Mouse (Mus musculus) embryonic facial prominence, embryonic 15.5 days (tissue): ENCODE results near the gene Col19a1. TPM values are rescaled to one million over a fixed set of nuclear protein-coding genes. Genes with fewer than 3 reads are reported as not detected.
"Not testable (repeated sequence)": the region's sequence is repeated elsewhere in the genome, so short reads cannot be mapped to it uniquely, and the experiment has no call there.

ENCODE experiments used
- ATAC-seq: fragments of 200-750 bp; cut with Nextera tagmentation; 2 replicates; pipeline ENCODE4 v1.8.0; 2017; ENCODE audit warnings: low read depth, moderate TSS enrichment; ENCODE audit not compliant: insufficient number of reproducible peaks, low FRiP score, low TSS enrichment
- H3K27ac ChIP-seq: fragments of 300-500 bp; sonication (generic); replicated peaks from 2 replicates; pipeline ENCODE4 v1.5.1; 2015; ENCODE audit warnings: mild to moderate bottlenecking, inconsistent platforms
- H3K27me3 ChIP-seq: fragments of 300-500 bp; sonication (generic); 2 replicates; pipeline ENCODE4 v1.6.1; 2015; ENCODE audit warnings: inconsistent platforms
- H3K36me3 ChIP-seq: fragments of 300-500 bp; sonication (generic); 2 replicates; pipeline ENCODE4 v1.6.1; 2015; ENCODE audit warnings: mild to moderate bottlenecking, inconsistent platforms
- H3K4me1 ChIP-seq: fragments of 300-500 bp; sonication (generic); 2 replicates; pipeline ENCODE4 v1.6.1; 2015; ENCODE audit warnings: inconsistent platforms
- H3K4me2 ChIP-seq: fragments of 300-500 bp; sonication (generic); replicated peaks from 2 replicates; pipeline ENCODE4 v1.6.1; 2015; ENCODE audit warnings: mild to moderate bottlenecking, inconsistent platforms
- H3K4me3 ChIP-seq: fragments of 300-500 bp; sonication (generic); replicated peaks from 2 replicates; pipeline ENCODE4 v1.5.1; 2015; ENCODE audit warnings: mild to moderate bottlenecking, inconsistent platforms
- H3K9ac ChIP-seq: fragments of 300-500 bp; sonication (generic); 2 replicates; pipeline ENCODE4 v1.6.1; 2015; ENCODE audit warnings: inconsistent platforms
- H3K9me3 ChIP-seq: fragments of 300-500 bp; sonication (generic); replicated peaks from 2 replicates; pipeline ENCODE4 v1.6.1; 2016; ENCODE audit warnings: inconsistent platforms
- WGBS: fragments of 180-500 bp; shearing (Covaris S2); methylation state at CpG from one replicate; pipeline ENCODE4 v1.1.7; 2015; 5-methylcytosine and 5-hydroxymethylcytosine counted together
- polyA plus RNA-seq: library from polyadenylated mRNA; unstranded; fragments of >200 nt; fragmentation: Nextera tagmentation; extraction: Ambion mirVana; gene quantifications from 2 replicates; pipeline ENCODE4 v1.2.1, GENCODE M21; 2015

Gene Col19a1
- polyA plus RNA-seq, result 4.1 and 5.3 TPM in 2 replicates

- ATAC-seq, result no peak
- Histone ChIP-seq H3K27me3 (peaks cover 41% of the 10 kb centered on the region), H3K9me3 (no peaks in the 10 kb centered on the region), H3K4me3 (peak within 1 kb of the TSS; percentile 58), H3K4me2 (peak within 1 kb of the TSS; percentile 98), H3K27ac (no peak within 1 kb of the TSS), H3K9ac (peak within 1 kb of the TSS; percentile 42), H3K36me3 (no peaks in the 10 kb centered on the region), H3K4me1 (peaks cover 12% of the 10 kb centered on the region; the same call in 1 of the 2 replicates)
- WGBS, result under 1% methylated on average over 22 of the region's 22 CpGs
Observed at GRCm38 (mm10) chr1:24587141-24587541, at the start of gene Col19a1. Gene Col19a1, minus strand, starts transcription at chr1:24587472.

GRCm38 (mm10) chr1:24633553-24634132, 46.4 kb upstream of the Col19a1 start:
- Histone ChIP-seq H3K36me3 (no peaks in the 10 kb centered on the region), H3K4me1 (no peaks in the 10 kb centered on the region), H3K4me3 (no peak overlapping the region), H3K27me3 (no peaks in the 10 kb centered on the region), H3K27ac (no peak overlapping the region), H3K9me3 (no peaks in the 10 kb centered on the region), H3K9ac (no peak overlapping the region), H3K4me2 (no peak overlapping the region; the same call in 1 of the 2 replicates)
- ATAC-seq, result no peak
- WGBS, result 37% methylated on average over 14 of the region's 14 CpGs

- H3K36me3 ChIP-seq, H3K27ac ChIP-seq, H3K4me2 ChIP-seq, H3K4me1 ChIP-seq, ATAC-seq, H3K27me3 ChIP-seq, H3K4me3 ChIP-seq, H3K9me3 ChIP-seq, H3K9ac ChIP-seq: not testable (repeated sequence)
- WGBS, result 3% methylated on average over 2 of the region's 2 CpGs
Observed at GRCm38 (mm10) chr1:24612556-24612955, 25.3 kb upstream of the Col19a1 start.

GRCm38 (mm10) chr1:24595096-24595495, 7.8 kb upstream of the Col19a1 start:
- Histone ChIP-seq H3K36me3 (no peaks in the 10 kb centered on the region), H3K9me3 (no peaks in the 10 kb centered on the region), H3K27ac (no peak overlapping the region), H3K4me1 (no peaks in the 10 kb centered on the region), H3K9ac (no peak overlapping the region), H3K4me2 (no peak overlapping the region), H3K27me3 (no peaks in the 10 kb centered on the region), H3K4me3 (no peak overlapping the region)
- WGBS, result 96% methylated on average over 18 of the region's 19 CpGs
- no peak for ATAC-seq

- H3K9me3 ChIP-seq, result no peaks in the 10 kb centered on the region
- no peaks in the 10 kb centered on the region for H3K36me3 ChIP-seq
- peak overlapping the region; percentile 98 for H3K4me2 ChIP-seq
- H3K4me1 ChIP-seq, result peaks cover 12% of the 10 kb centered on the region; the same call in 1 of the 2 replicates
- H3K9ac ChIP-seq, result peak overlapping the region; percentile 42
- peaks cover 41% of the 10 kb centered on the region for H3K27me3 ChIP-seq
- no peak overlapping the region for H3K27ac ChIP-seq
- under 1% methylated on average over 71 of the region's 72 CpGs for WGBS
- peak overlapping the region; percentile 58 for H3K4me3 ChIP-seq
- peak; percentile 69; the same call in 1 of the 2 replicates for ATAC-seq
Observed at GRCm38 (mm10) chr1:24586370-24587140, 717 bp downstream of the Col19a1 start.

GRCm38 (mm10) chr1:24572602-24573001, 14.7 kb downstream of the Col19a1 start:
- Histone ChIP-seq H3K4me2 (no peak overlapping the region), H3K27me3 (no peaks in the 10 kb centered on the region), H3K9me3 (no peaks in the 10 kb centered on the region), H3K27ac (no peak overlapping the region), H3K36me3 (no peaks in the 10 kb centered on the region), H3K4me1 (no peaks in the 10 kb centered on the region), H3K4me3 (no peak overlapping the region), H3K9ac (no peak overlapping the region)
- 34% methylated on average over 8 of the region's 8 CpGs for WGBS
- no peak for ATAC-seq

- 55% methylated on average over 2 of the region's 2 CpGs for WGBS
- H3K9me3 ChIP-seq, result no peaks in the 10 kb centered on the region
- no peak for ATAC-seq
Observed at GRCm38 (mm10) chr1:24564113-24564512, 23.2 kb downstream of the Col19a1 start.

GRCm38 (mm10) chr1:24558005-24558404, 29.3 kb downstream of the Col19a1 start:
- WGBS, result 46% methylated on average over 10 of the region's 10 CpGs
- no peak overlapping the region for H3K4me2 ChIP-seq
- no peak overlapping the region for H3K4me3 ChIP-seq
- ATAC-seq, result no peak
- no peaks in the 10 kb centered on the region for H3K27me3 ChIP-seq
- no peaks in the 10 kb centered on the region for H3K4me1 ChIP-seq
- no peaks in the 10 kb centered on the region for H3K9me3 ChIP-seq
- no peak overlapping the region for H3K27ac ChIP-seq
- no peak overlapping the region for H3K9ac ChIP-seq
- H3K36me3 ChIP-seq, result no peaks in the 10 kb centered on the region

More at GRCm38 (mm10) chr1:24564113-24564512, 23.2 kb downstream of the Col19a1 start:
- H3K4me2 ChIP-seq, result no peak overlapping the region
- H3K4me1 ChIP-seq, result no peaks in the 10 kb centered on the region
- no peak overlapping the region for H3K27ac ChIP-seq
- no peak overlapping the region for H3K4me3 ChIP-seq
- no peaks in the 10 kb centered on the region for H3K27me3 ChIP-seq
- H3K9ac ChIP-seq, result no peak overlapping the region
- H3K36me3 ChIP-seq, result no peaks in the 10 kb centered on the region

GRCm38 (mm10) chr1:24553462-24553861, 33.8 kb downstream of the Col19a1 start:
- no peak for ATAC-seq

GRCm38 (mm10) chr1:24550560-24551280, 36.6 kb downstream of the Col19a1 start:
- H3K27ac ChIP-seq, result no peak overlapping the region

More at GRCm38 (mm10) chr1:24553462-24553861, 33.8 kb downstream of the Col19a1 start:
- Histone ChIP-seq H3K27me3 (no peaks in the 10 kb centered on the region), H3K4me1 (no peaks in the 10 kb centered on the region), H3K27ac (no peak overlapping the region), H3K4me2 (no peak overlapping the region), H3K9ac (no peak overlapping the region), H3K4me3 (no peak overlapping the region), H3K36me3 (no peaks in the 10 kb centered on the region), H3K9me3 (no peaks in the 10 kb centered on the region)
- 26% methylated on average over 4 of the region's 4 CpGs for WGBS

GRCm38 (mm10) chr1:24550031-24550430, 37.2 kb downstream of the Col19a1 start:
- no peak overlapping the region for H3K4me2 ChIP-seq
- H3K27ac ChIP-seq, result no peak overlapping the region
- ATAC-seq, result no peak

More at GRCm38 (mm10) chr1:24550560-24551280, 36.6 kb downstream of the Col19a1 start:
- no peaks in the 10 kb centered on the region for H3K4me1 ChIP-seq
- no peak overlapping the region for H3K9ac ChIP-seq
- H3K27me3 ChIP-seq, result no peaks in the 10 kb centered on the region
- H3K4me2 ChIP-seq, result no peak overlapping the region
- H3K36me3 ChIP-seq, result no peaks in the 10 kb centered on the region
- WGBS, result 75% methylated on average over 18 of the region's 18 CpGs
- no peak overlapping the region for H3K4me3 ChIP-seq
- no peak for ATAC-seq
- H3K9me3 ChIP-seq, result no peaks in the 10 kb centered on the region

More at GRCm38 (mm10) chr1:24550031-24550430, 37.2 kb downstream of the Col19a1 start:
- no peak overlapping the region for H3K4me3 ChIP-seq
- WGBS, result 26% methylated on average over 10 of the region's 10 CpGs
- H3K36me3 ChIP-seq, result no peaks in the 10 kb centered on the region
- no peak overlapping the region for H3K9ac ChIP-seq
- no peaks in the 10 kb centered on the region for H3K9me3 ChIP-seq
- no peaks in the 10 kb centered on the region for H3K27me3 ChIP-seq
- no peaks in the 10 kb centered on the region for H3K4me1 ChIP-seq
